Mouse (Mus musculus) midbrain, embryonic 12.5 days (tissue): ENCODE measurements around the gene Gng3. TPM values are rescaled to one million over a fixed set of nuclear protein-coding genes. Genes with fewer than 3 reads are reported as not detected.

ENCODE experiments used
- ATAC-seq: fragments of 200-750 bp; cut with Nextera tagmentation; 2 replicates; pipeline ENCODE4 v1.8.0; 2017; ENCODE audit warnings: low read depth, moderate TSS enrichment, moderate library complexity; ENCODE audit not compliant: low FRiP score
- H3K27ac ChIP-seq: fragments of 300-500 bp; sonication (generic); replicated peaks from 2 replicates; pipeline ENCODE4 v1.5.1; 2016; ENCODE audit warnings: mild to moderate bottlenecking
- H3K27me3 ChIP-seq: fragments of 300-500 bp; sonication (generic); 2 replicates; pipeline ENCODE4 v1.6.1; 2016; ENCODE audit warnings: mild to moderate bottlenecking
- H3K36me3 ChIP-seq: fragments of 300-500 bp; sonication (generic); 2 replicates; pipeline ENCODE4 v1.6.1; 2016
- H3K4me1 ChIP-seq: fragments of 300-500 bp; sonication (generic); 2 replicates; pipeline ENCODE4 v1.6.1; 2016
- H3K4me2 ChIP-seq: fragments of 300-500 bp; sonication (generic); replicated peaks from 2 replicates; pipeline ENCODE4 v1.6.1; 2016; ENCODE audit warnings: mild to moderate bottlenecking, moderate library complexity
- H3K4me3 ChIP-seq: fragments of 300-500 bp; sonication (generic); 2 replicates; pipeline ENCODE4 v1.5.1; 2016; ENCODE audit warnings: mild to moderate bottlenecking
- H3K9ac ChIP-seq: fragments of 300-500 bp; sonication (generic); replicated peaks from 2 replicates; pipeline ENCODE4 v1.6.1; 2016; ENCODE audit warnings: mild to moderate bottlenecking, moderate library complexity
- H3K9me3 ChIP-seq: fragments of 300-500 bp; sonication (generic); 2 replicates; pipeline ENCODE4 v1.6.1; 2016; ENCODE audit warnings: mild to moderate bottlenecking
- WGBS: fragments of 180-500 bp; shearing (Covaris S2); methylation state at CpG from one replicate; pipeline ENCODE4 v1.1.7; 2016; 5-methylcytosine and 5-hydroxymethylcytosine counted together
- microRNA-seq: library from miRNA; unstranded; fragments of <30 nt; microRNA quantifications from one replicate; pipeline ENCODE4, GENCODE M21; 2017
- polyA plus RNA-seq: library from polyadenylated mRNA; unstranded; fragments of >200 nt; fragmentation: Nextera tagmentation; extraction: Ambion mirVana; gene quantifications from 2 replicates; pipeline ENCODE4 v1.2.1, GENCODE M21; 2016

Gene Gng3
- polyA plus RNA-seq, 1 experiment from 2014 or later = 174 TPM

- peak within 1 kb of the TSS; percentile 78 for H3K4me3 ChIP-seq
- H3K36me3 ChIP-seq = peaks cover 25% of the 10 kb centered on the region
- H3K4me2 ChIP-seq = peak within 1 kb of the TSS; percentile 93
- H3K4me1 ChIP-seq = peaks cover 26% of the 10 kb centered on the region
- WGBS = 2% methylated on average over 25 of the region's 25 CpGs
- peak; percentile 70 for ATAC-seq
- H3K9ac ChIP-seq = peak within 1 kb of the TSS; percentile 81
- H3K9me3 ChIP-seq = no peaks in the 10 kb centered on the region
- H3K27me3 ChIP-seq = peaks cover 4% of the 10 kb centered on the region; the same call in 1 of the 2 replicates
- H3K27ac ChIP-seq = peak within 1 kb of the TSS; percentile 61
Measured at GRCm38 (mm10) chr19:8798264-8798946, 40.6 kb downstream of the Gng3 start, which contains the start of gene Polr2g. TSS of gene Polr2g (minus strand) at chr19:8798577.

DNA sequence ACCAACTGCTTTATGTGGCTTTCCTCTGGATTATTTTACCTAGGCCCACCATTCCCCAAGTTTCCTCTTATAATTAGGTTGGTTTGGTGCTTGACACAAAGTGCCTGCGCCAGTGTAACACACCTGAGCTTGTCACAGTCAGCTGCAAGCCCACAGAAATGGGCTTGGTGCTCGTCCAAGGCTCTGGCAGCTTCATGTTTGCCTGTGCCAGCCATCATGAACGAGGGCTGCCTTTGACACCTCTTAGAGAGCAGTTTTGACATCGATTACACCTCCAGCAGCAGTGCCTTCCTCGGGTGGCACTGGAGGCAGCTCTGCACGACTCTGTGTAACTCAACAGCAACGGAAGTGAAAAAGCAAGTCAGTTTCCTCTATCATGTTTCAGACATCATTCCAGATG, 48.8 kb downstream of the Gng3 start:
- H3K4me1 ChIP-seq = peaks cover 14% of the 10 kb centered on the region
- WGBS = 87% methylated on average over 7 of the region's 7 CpGs
- 0 out of 2 replicates have a peak overlapping the region, but pooled peaks have one; percentile 39 for H3K27ac ChIP-seq
- H3K4me3 ChIP-seq = no peak overlapping the region
- H3K27me3 ChIP-seq = no peaks in the 10 kb centered on the region
- no peak for ATAC-seq
- no peaks in the 10 kb centered on the region for H3K9me3 ChIP-seq
- H3K4me2 ChIP-seq = no peak overlapping the region
- no peak overlapping the region for H3K9ac ChIP-seq
- peaks cover 32% of the 10 kb centered on the region for H3K36me3 ChIP-seq

GRCm38 (mm10) chr19:8789171-8789570, 49.8 kb downstream of the Gng3 start:
- Histone ChIP-seq H3K9ac (no peak overlapping the region), H3K27me3 (no peaks in the 10 kb centered on the region), H3K9me3 (no peaks in the 10 kb centered on the region), H3K4me3 (no peak overlapping the region), H3K27ac (peak overlapping the region; percentile 70), H3K36me3 (peaks cover 22% of the 10 kb centered on the region), H3K4me2 (no peak overlapping the region), H3K4me1 (peaks cover 15% of the 10 kb centered on the region)
- 39% methylated on average over 1 of the region's 1 CpGs for WGBS
- no peak for ATAC-seq

- Histone ChIP-seq H3K9ac (no peak overlapping the region), H3K9me3 (no peaks in the 10 kb centered on the region), H3K27me3 (no peaks in the 10 kb centered on the region), H3K4me2 (no peak overlapping the region), H3K4me3 (no peak overlapping the region), H3K4me1 (peaks cover 15% of the 10 kb centered on the region), H3K36me3 (peaks cover 22% of the 10 kb centered on the region), H3K27ac (peak overlapping the region; percentile 70)
- ATAC-seq = no peak
- WGBS = 20% methylated on average over 3 of the region's 3 CpGs
Measured at GRCm38 (mm10) chr19:8788521-8788920, 50.5 kb downstream of the Gng3 start.

Small RNA genes lying within 50 kb of the gene (microRNA-seq; reads per million reads assigned to microRNA genes)
- gene Mir5136 = not detected

Other genes starting within 250 kb of the Gng3 start
- 0.77 and 0.89 TPM in 2 replicates for gene Slc22a8, start 247.9 kb downstream of the Gng3 start, polyA plus RNA-seq
- gene Slc22a6, start 221.2 kb downstream of the Gng3 start, polyA plus RNA-seq = 3.6 and 4.2 TPM in 2 replicates
- gene Chrm1, start 175.4 kb downstream of the Gng3 start, polyA plus RNA-seq = 0.50 and 0.59 TPM in 2 replicates
- gene Slc3a2, start 115.8 kb downstream of the Gng3 start, polyA plus RNA-seq = 138 and 150 TPM in 2 replicates
- gene Wdr74, start 103.4 kb downstream of the Gng3 start, polyA plus RNA-seq = 78.5 and 80.7 TPM in 2 replicates
- gene 1700092M07Rik, start 98.5 kb downstream of the Gng3 start, polyA plus RNA-seq = 3.3 and 4.5 TPM in 2 replicates
- 121 and 127 TPM in 2 replicates for gene Stx5a, start 97.8 kb downstream of the Gng3 start, polyA plus RNA-seq
- 210 and 224 TPM in 2 replicates for gene Nxf1, start 82.1 kb downstream of the Gng3 start, polyA plus RNA-seq
- gene Tmem223, start 68.2 kb downstream of the Gng3 start, polyA plus RNA-seq = 211 and 214 TPM in 2 replicates
- gene Tmem179b, start 64.7 kb downstream of the Gng3 start, polyA plus RNA-seq = 40.4 TPM in 2 replicates
- gene Taf6l, start 52.8 kb downstream of the Gng3 start, polyA plus RNA-seq = 34.5 and 35.5 TPM in 2 replicates
- 154 and 160 TPM in 2 replicates for gene Polr2g, start 40.6 kb downstream of the Gng3 start, polyA plus RNA-seq
- 8.3 and 8.8 TPM in 2 replicates for gene Zbtb3, start 36.6 kb downstream of the Gng3 start, polyA plus RNA-seq
- 65.7 and 69.9 TPM in 2 replicates for gene Ttc9c, start 19.9 kb downstream of the Gng3 start, polyA plus RNA-seq
- gene Hnrnpul2, start 19.2 kb downstream of the Gng3 start, polyA plus RNA-seq = 6.0 and 6.4 TPM in 2 replicates
- not detected in 2 replicates for gene AC129217.1, start 9.4 kb downstream of the Gng3 start, polyA plus RNA-seq
- gene Bscl2, start 1.7 kb downstream of the Gng3 start, polyA plus RNA-seq = 68.0 and 68.7 TPM in 2 replicates
- gene Lrrn4cl, start 11.6 kb upstream of the Gng3 start, polyA plus RNA-seq = 0.55 and 0.62 TPM in 2 replicates
- gene Ubxn1, start 32.3 kb upstream of the Gng3 start, polyA plus RNA-seq = 172 and 175 TPM in 2 replicates
- gene Uqcc3, start 41.7 kb upstream of the Gng3 start, polyA plus RNA-seq = 59.6 and 63.5 TPM in 2 replicates
- 92.7 and 97.2 TPM in 2 replicates for gene Lbhd1, start 44.5 kb upstream of the Gng3 start, polyA plus RNA-seq
- gene Gm49403, start 44.7 kb upstream of the Gng3 start, polyA plus RNA-seq = not detected in 2 replicates
- 81.0 and 87.1 TPM in 2 replicates for gene 1810009A15Rik, start 49.7 kb upstream of the Gng3 start, polyA plus RNA-seq
- not detected in 2 replicates for gene Gm49416, start 49.7 kb upstream of the Gng3 start, polyA plus RNA-seq
- 46.2 and 46.6 TPM in 2 replicates for gene Ints5, start 53.8 kb upstream of the Gng3 start, polyA plus RNA-seq
- gene Ganab, start 58.9 kb upstream of the Gng3 start, polyA plus RNA-seq = 111 and 115 TPM in 2 replicates
- gene B3gat3, start 81.2 kb upstream of the Gng3 start, polyA plus RNA-seq = 71.9 and 72.5 TPM in 2 replicates
- gene Rom1, start 90.2 kb upstream of the Gng3 start, polyA plus RNA-seq = 2.1 and 2.2 TPM in 2 replicates
- 14.9 and 15.8 TPM in 2 replicates for gene Eml3, start 90.4 kb upstream of the Gng3 start, polyA plus RNA-seq
- gene Mta2, start 102.7 kb upstream of the Gng3 start, polyA plus RNA-seq = 189 and 192 TPM in 2 replicates
- 34.0 and 34.2 TPM in 2 replicates for gene Tut1, start 114.7 kb upstream of the Gng3 start, polyA plus RNA-seq
- gene Eef1g, start 127.8 kb upstream of the Gng3 start, polyA plus RNA-seq = 338 and 351 TPM in 2 replicates
- gene Ahnak, start 150.1 kb upstream of the Gng3 start, polyA plus RNA-seq = 7.6 and 12.2 TPM in 2 replicates
- gene Scgb1a1, start 248.8 kb upstream of the Gng3 start, polyA plus RNA-seq = not detected in 2 replicates